Mouse (Mus musculus) liver, embryonic 14.5 days (tissue): ENCODE results near the gene Ugt1a7c.

Experiments
- CTCF ChIP-seq: IDR thresholded peaks from 2 replicates; pipeline ENCODE4 v1.5.1; 2016; ENCODE audit warnings: antibody characterized with exemption, low read depth, control low read depth
- EP300 ChIP-seq: IDR thresholded peaks from 2 replicates; pipeline ENCODE4 v1.6.1; 2016; ENCODE audit warnings: antibody characterized with exemption, low read depth

GRCm38 (mm10) chr1:88264869-88265240 is 170.0 kb downstream of the Ugt1a7c start:
- TF ChIP-seq CTCF, result no peak
- TF ChIP-seq EP300, result no peak
